Mouse (Mus musculus) urinary bladder, postnatal 25 days (tissue): Measurements from ENCODE around the gene Tacr2.

Experiments used
- DNase-seq: peaks from one replicate; pipeline ENCODE4 v3.0.0; 2022; ENCODE audit warnings: low spot score

Gene Tacr2

DNA sequence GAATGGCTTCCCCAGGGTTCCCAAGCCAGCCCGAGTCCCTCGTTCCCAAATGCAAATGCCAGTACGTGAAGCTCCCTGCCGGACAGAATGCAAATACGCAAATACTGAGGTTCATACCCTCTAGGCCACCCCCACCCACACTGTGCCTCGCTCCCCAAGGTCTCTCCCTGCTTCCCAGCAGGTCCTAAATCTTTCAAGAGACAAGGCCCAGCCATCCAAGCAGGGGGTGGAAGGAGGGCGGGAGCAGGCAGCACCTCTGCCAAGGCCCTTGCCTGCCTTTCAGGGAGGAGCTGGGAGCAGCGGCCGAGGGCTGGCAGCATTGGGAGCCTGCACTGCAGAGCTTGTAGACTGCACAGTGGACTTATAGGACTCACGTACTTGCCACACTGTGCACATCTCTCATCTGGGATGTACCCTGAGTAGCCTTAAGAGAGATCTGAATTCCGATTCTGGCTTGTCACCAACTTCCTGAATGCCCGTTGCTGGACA lies at the start of gene Tacr2:
Gene Tacr2, plus strand, starts transcription at position 439 of the 489 bp plus-strand sequence.
- no peak for DNase-seq

DNA sequence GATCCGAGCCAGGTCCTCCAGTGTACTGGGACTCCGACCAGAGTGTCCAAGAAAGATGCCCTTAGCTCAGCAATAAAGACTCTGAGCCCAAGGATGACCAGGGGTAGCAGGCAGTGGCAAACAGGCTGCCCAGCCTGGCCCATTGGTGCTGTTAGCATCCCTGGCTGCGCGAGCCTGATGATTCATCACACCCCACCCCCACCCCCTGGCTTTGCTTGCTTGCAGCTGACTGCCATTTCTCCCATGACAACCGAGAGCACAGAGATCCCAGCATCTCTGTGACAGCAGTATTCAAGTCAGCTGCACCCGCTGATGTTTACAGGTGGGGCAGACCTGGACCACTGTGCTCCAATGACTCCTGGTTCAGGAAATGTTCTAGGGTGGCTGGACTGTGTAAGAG lies 49.7 kb upstream of the Tacr2 start:
- no peak for DNase-seq

DNA sequence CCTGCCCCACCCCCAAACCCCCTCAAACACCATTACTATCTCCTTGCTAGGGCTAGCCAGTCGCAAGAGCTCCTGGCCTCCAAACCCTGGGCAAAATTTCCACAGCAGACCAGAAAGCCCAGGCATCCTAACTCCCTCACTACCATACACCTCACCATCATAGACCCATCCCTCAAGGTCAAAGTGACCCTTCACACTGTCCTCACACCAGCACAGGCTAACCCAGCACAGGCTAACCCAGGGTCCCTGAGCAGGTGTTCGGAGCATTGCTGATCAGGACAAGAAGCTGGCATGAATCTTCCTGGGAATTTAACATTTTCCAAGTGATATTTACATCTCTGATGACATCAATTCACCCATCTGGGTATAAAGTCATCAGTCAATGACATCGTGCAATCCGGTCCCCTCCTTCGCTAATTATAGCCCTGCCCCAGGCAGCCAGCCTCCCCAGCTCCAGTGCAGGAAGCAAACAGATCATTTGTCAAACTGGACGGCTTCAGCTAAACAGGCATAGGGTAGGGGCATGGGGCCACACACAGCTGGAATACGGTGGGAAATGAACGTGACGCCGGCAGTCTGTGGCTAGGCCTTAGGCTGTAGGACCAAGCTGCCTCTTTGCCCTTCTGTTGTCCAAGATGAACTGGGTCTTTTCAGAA lies 43.9 kb upstream of the Tacr2 start:
- no peak for DNase-seq

DNA sequence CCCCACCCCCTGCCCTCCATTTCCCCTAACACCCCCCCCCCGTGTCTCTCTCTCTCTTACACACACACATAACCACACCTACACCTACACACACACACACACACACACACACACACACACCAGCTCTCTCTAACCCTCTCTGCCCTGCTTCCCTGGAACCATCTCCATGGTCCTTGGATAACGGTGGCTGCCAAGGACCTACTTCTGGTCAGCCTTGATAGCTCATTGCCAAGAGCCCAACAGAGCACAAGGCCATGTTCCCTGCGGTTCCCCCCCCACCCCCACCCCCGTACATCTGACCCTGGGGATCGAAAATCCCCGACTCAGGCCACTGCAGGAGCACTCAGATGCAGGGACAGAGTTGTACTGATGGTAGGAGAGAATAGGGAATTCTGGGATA lies 40.9 kb upstream of the Tacr2 start:
- no peak for DNase-seq

- DNase-seq: no peak
These were observed 37.0 kb upstream of the Tacr2 start for GRCm38 (mm10) chr10:62215169-62215616.

DNA sequence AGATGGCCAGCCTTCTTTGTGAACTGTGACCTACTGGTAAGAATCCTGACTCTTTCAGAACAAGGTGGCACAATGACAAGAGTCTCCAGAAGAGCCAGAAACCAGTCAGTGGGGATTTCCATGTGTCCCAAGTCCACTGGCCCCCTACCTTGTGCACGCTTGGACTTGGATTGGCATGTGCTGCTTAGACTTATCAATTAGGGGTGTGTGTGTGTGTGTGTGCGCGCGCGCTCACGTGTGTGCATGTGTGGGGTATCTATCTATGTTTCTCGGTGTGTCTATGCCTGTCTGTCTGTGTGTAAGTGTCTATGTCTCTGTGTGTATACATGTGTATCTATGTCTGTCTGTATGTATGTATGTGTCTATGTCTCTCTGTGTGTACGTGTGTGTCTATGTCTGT lies 36.6 kb upstream of the Tacr2 start:
- no peak for DNase-seq

GRCm38 (mm10) chr10:62216595-62216994 lies 35.6 kb upstream of the Tacr2 start:
- DNase-seq: no peak

DNA sequence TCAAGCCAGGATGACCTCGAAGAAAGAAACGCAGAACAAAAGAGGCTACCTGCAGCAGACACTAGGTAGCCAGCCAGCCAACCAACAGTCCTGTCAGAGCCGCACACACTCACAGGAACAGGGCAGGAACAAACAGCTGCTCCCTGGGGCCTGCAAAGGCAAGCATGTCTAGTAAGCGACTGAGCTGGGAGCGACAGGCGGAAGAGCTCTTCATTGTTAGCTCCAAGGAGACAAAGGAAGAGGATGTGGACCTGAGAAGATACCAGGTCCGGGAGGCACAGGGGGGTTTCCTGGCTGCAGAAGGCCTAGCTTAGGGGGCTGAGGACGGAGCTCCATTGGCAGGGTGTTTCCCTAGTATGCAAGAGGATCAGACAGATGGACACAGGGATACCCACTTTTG lies 35.0 kb upstream of the Tacr2 start:
- DNase-seq: no peak

DNA sequence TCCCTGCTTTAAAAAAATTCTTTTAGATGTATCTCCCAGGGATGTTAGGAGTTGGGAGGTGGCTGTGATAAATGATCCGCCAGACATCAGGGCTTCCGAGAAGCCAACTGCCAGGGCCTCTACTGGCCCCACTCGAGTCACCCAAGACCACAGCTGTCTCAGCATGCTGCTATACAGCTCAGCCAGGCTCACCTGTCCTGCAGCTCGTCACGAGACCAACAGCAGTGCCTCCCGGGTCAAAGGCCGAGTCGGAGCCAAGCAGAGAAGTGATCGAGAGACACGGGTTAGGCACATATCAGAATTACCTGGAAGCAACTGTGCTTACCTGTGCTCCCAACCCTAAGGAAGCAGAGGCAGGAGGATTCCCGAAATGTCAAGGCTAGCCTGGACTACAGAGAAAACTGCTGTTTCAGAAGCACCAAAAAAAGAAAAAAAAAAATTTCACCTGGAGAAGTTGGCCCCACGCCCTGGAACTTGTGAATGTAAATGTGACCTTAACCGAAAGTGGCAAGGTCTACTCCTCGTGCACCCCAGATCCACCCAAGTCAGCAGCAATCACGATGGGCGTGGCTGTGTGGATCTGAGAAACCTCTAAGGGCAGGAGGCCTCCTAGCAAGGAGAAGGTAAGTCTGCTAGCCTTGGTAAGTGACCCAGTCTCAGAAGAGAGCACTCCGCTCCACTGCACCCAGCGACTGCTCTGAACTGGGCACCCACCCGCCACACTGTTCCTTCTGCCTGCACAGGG lies 34.0 kb upstream of the Tacr2 start:
- DNase-seq: no peak

DNA sequence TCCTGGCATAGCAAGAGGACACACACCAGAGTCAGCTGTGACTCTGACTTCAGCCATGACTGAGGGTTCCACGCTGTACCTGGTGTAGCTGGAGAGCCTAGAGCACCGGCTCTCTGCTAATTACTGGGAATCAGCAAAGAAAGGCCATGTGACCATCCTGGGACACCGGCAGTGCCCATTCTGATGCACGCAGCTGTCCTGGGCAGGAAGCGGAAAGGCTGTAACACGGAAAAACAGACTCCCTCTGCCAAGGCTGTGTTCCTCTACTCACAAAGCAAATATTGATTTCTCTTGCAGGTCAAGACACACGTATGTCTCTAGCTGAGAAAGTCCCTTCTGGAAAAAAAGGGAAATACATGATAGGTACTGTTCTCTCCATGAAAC lies 33.5 kb upstream of the Tacr2 start:
- DNase-seq: no peak

DNA sequence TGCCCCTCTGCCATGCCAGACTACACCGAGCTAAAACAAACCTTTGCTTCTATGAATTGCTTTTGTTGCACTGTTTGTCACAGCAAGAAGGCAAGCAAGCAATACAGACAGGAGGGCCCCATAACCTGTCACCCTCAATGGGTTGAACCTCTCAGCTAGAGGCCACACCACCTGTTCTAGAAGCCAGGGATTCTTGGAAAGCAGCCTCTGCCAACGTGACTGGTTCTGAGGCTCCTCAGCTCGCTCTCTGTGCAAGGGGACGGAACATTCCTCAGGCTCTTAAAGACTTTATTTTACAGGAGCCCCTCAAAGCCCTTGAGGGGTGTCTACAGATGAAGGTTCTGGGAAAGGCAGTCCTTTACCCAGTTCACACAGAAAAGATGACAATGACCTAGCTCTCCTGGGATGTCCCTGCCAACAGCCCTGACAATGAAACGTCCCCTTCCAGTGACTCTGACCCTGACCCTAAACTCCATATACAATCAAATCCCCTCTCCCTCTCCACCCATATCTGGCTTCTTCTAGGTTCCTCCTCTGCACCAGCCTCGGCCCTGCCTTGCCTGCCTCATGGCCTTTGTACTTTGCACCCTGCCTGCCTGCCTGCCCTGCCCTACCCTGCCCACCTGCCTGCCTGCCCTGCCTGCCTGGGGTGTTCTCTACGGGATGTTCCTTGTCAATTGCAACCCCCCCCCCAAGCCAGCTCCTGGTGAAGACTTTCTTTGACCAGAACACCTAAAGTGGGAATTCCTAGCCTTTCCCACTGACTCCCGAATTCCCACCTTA lies 31.3 kb upstream of the Tacr2 start:
- DNase-seq: no peak

GRCm38 (mm10) chr10:62221647-62222046 lies 30.6 kb upstream of the Tacr2 start:
- DNase-seq: no peak

DNA sequence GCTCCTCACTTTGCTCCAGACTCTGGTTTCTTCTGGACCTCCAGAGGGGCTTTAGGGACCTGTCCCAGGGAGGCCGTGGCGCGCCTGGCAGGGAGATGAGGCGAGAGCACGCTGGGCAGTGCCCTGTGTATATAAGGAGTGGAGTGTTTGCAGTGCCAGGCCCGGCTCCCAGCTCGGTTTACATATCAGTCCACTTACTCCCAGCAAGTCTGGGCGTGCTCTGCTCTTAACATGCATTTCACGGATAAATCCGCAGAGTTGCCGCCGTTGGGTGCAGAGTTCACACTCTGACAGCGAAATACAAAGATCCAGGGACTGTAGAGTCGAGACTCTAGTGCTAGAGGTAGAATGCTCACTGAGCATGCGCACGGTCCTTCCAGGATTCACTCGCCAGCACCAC lies 29.5 kb upstream of the Tacr2 start:
- DNase-seq: peak; percentile 47

- DNase-seq: no peak
These were observed 28.0 kb upstream of the Tacr2 start for GRCm38 (mm10) chr10:62224231-62224630.

GRCm38 (mm10) chr10:62225839-62226238 lies 26.4 kb upstream of the Tacr2 start:
- DNase-seq: no peak

DNA sequence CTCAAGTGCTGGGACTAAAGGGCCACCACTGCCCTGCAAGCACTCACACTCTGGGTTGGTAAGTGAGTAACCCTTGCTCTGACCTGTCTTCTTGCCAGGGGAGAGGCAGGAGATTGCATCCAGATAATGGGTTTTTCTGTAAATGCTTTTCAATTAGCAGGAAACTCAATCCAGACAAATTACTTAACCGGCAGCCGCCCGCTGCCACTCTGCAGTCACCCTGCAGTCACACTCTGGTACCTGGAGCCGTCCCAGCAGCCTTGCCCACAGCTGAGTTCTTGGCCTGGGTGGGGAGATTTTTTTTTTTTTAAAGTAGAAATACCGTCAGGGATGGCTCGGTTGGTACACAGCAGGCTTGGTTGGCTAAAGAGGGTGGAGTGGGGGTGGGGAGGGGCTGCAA lies 24.1 kb upstream of the Tacr2 start:
- no peak for DNase-seq

- peak; percentile 92 for DNase-seq
These were observed 21.4 kb upstream of the Tacr2 start, which contains the start of gene Tspan15 for GRCm38 (mm10) chr10:62230708-62231394. TSS of gene Tspan15 (minus strand) at chr10:62231251.

GRCm38 (mm10) chr10:62231395-62231732 lies 20.9 kb upstream of the Tacr2 start:
- no peak for DNase-seq

GRCm38 (mm10) chr10:62231811-62232210 lies 20.4 kb upstream of the Tacr2 start:
- no peak for DNase-seq

DNA sequence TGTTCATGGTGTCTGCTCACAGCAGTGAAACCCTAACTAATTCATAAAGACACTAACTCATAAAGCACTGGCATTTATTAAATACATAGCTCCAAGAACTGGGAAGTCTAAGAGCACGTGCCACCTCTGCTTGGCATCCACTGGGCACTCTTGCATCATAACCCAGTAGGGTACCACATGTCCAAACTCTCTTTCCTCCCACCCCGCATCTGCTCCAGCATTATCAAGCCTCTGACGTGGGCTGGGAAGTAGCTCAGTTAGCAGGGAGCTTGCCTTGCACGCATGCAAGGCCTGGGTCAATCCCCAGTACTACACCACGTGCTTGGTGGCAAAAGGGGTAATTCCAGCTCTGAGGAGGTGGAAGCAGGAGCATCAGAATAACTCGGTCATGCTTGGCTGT lies 16.1 kb upstream of the Tacr2 start:
- DNase-seq: no peak

DNA sequence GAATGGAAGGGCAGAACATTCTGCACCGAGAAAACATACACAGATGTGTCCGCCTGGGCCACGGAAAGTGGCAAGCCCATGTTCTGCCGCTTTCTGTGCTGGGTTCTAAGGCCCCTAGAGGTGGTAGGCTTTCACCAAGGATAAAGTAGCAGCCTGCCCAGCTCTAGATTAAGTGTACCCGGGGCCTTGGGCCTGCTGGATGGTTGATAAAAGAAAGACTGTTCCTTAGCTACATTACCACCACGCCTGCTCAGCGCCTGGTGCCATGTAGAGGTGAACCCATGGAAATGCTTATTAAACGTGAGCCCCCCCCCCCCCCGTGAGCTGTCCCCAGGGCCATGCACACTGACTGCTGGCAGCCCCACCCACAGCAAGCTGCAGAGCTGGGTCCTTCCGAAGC lies 15.0 kb upstream of the Tacr2 start:
- DNase-seq: no peak

GRCm38 (mm10) chr10:62238688-62239087 lies 13.6 kb upstream of the Tacr2 start:
- DNase-seq: no peak
